Mouse (Mus musculus): ENCODE data around the gene Hist1h1d.
"Not testable (repeated sequence)": the region's sequence is repeated elsewhere in the genome, so short reads cannot be mapped to it uniquely, and the experiment has no call there.

The Hist1h1d gene

GRCm38 (mm10) chr13:23573034-23573897 is 20.2 kb downstream of the Hist1h1d start:
- peak; percentile 33 for DNase-seq (ENCODE audit: low spot score)

- peak; percentile 96 for DNase-seq (ENCODE audit: low spot score)
Measured at GRCm38 (mm10) chr13:23573898-23574524, 20.9 kb downstream of the Hist1h1d start, which contains the start of the genes Hist1h2bf and Hist1h2ad. Hist1h2bf (minus strand) TSS chr13:23574196. Hist1h2ad (plus strand) TSS chr13:23574381.

GRCm38 (mm10) chr13:23574546-23575170 is 21.6 kb downstream of the Hist1h1d start:
- DNase-seq (ENCODE audit: low spot score): not testable (repeated sequence)

GRCm38 (mm10) chr13:23575271-23575851 is 22.3 kb downstream of the Hist1h1d start, which contains the start of gene Hist1h3d:
Hist1h3d (plus strand) TSS chr13:23575763.
- DNase-seq (ENCODE audit: low spot score): peak; percentile 89

- peak; percentile 33 for DNase-seq (ENCODE audit: low spot score)
Measured at GRCm38 (mm10) chr13:23575864-23576313, 22.8 kb downstream of the Hist1h1d start.

GRCm38 (mm10) chr13:23576351-23576881 is 23.4 kb downstream of the Hist1h1d start:
- peak; percentile 68 for DNase-seq (ENCODE audit: low spot score)

- DNase-seq (ENCODE audit: low spot score): no peak
Measured at GRCm38 (mm10) chr13:23576906-23577639, 24.0 kb downstream of the Hist1h1d start.

- no peak for DNase-seq (ENCODE audit: low spot score)
Measured at GRCm38 (mm10) chr13:23577835-23578234, 24.8 kb downstream of the Hist1h1d start.

- DNase-seq (ENCODE audit: low spot score): peak; percentile 99
Measured at GRCm38 (mm10) chr13:23581408-23582218, 28.6 kb downstream of the Hist1h1d start, which contains the start of gene Hist1h4d. Hist1h4d (plus strand) TSS chr13:23581598.

GRCm38 (mm10) chr13:23582219-23583056 is 29.4 kb downstream of the Hist1h1d start:
- no peak for DNase-seq (ENCODE audit: low spot score)

- DNase-seq (ENCODE audit: low spot score): no peak
Measured at GRCm38 (mm10) chr13:23583387-23584068, 30.5 kb downstream of the Hist1h1d start.

- no peak for DNase-seq (ENCODE audit: low spot score)
Measured at GRCm38 (mm10) chr13:23584331-23584730, 31.3 kb downstream of the Hist1h1d start.

GRCm38 (mm10) chr13:23585029-23585441 is 32.0 kb downstream of the Hist1h1d start:
- peak; percentile 79 for DNase-seq (ENCODE audit: low spot score)

- DNase-seq (ENCODE audit: low spot score): peak; percentile 93
Measured at GRCm38 (mm10) chr13:23585442-23586098, 32.5 kb downstream of the Hist1h1d start.

GRCm38 (mm10) chr13:23586099-23586939 is 33.3 kb downstream of the Hist1h1d start:
- DNase-seq (ENCODE audit: low spot score): no peak

GRCm38 (mm10) chr13:23586940-23587225 is 33.8 kb downstream of the Hist1h1d start:
- DNase-seq (ENCODE audit: low spot score): no peak

GRCm38 (mm10) chr13:23591206-23591605 is 38.1 kb downstream of the Hist1h1d start:
- DNase-seq (ENCODE audit: low spot score): no peak

All from yolk sac, embryonic 10.5 days (tissue).